Mouse (Mus musculus): ENCODE measurements around the gene Gpr18. TPM values are rescaled to one million over a fixed set of nuclear protein-coding genes. Genes with fewer than 3 reads are reported as not detected.

Gene Gpr18
- polyA plus RNA-seq, 1 experiment: not detected

- H3K4me3 ChIP-seq (replicated peaks; ENCODE audit: insufficient read depth, low read depth, low read length): no peak overlapping the region
- no peaks in the 10 kb centered on the region for H3K27me3 ChIP-seq (ENCODE audit: control insufficient read depth, insufficient read depth, low read length)
- no peaks in the 10 kb centered on the region for H3K4me1 ChIP-seq (ENCODE audit: control insufficient read depth, insufficient read depth, low read length)
- DNase-seq: no peak
- TF ChIP-seq POLR2A (IDR thresholded peaks at IDR 0.05; ENCODE audit: borderline replicate concordance, insufficient read depth, low read length): no peak
- TF ChIP-seq CTCF (IDR thresholded peaks at IDR 0.05; ENCODE audit: borderline replicate concordance, insufficient read depth, low read depth, low read length): no peak
- H3K27ac ChIP-seq (ENCODE audit: insufficient read depth, low read length): no peak overlapping the region
- WGBS: 78% methylated on average over 5 of the region's 5 CpGs
Observed at GRCm38 (mm10) chr14:121955176-121955795, 39.7 kb upstream of the Gpr18 start.

GRCm38 (mm10) chr14:121954608-121955007, 39.0 kb upstream of the Gpr18 start:
- Histone ChIP-seq H3K4me1 (ENCODE audit: control insufficient read depth, insufficient read depth, low read length) (peaks cover 5% of the 10 kb centered on the region), H3K4me3 (replicated peaks; ENCODE audit: insufficient read depth, low read depth, low read length) (no peak overlapping the region), H3K27ac (ENCODE audit: insufficient read depth, low read length) (no peak overlapping the region), H3K27me3 (ENCODE audit: control insufficient read depth, insufficient read depth, low read length) (no peaks in the 10 kb centered on the region)
- DNase-seq: no peak
- 97% methylated on average over 12 of the region's 12 CpGs for WGBS
- TF ChIP-seq POLR2A (IDR thresholded peaks at IDR 0.05; ENCODE audit: borderline replicate concordance, insufficient read depth, low read length): no peak
- TF ChIP-seq CTCF (IDR thresholded peaks at IDR 0.05; ENCODE audit: borderline replicate concordance, insufficient read depth, low read depth, low read length): no peak

- WGBS: 90% methylated on average over 11 of the region's 11 CpGs
- Histone ChIP-seq H3K4me3 (replicated peaks; ENCODE audit: insufficient read depth, low read depth, low read length) (no peak overlapping the region), H3K27me3 (ENCODE audit: control insufficient read depth, insufficient read depth, low read length) (no peaks in the 10 kb centered on the region), H3K4me1 (ENCODE audit: control insufficient read depth, insufficient read depth, low read length) (peaks cover 5% of the 10 kb centered on the region), H3K27ac (ENCODE audit: insufficient read depth, low read length) (no peak overlapping the region)
- TF ChIP-seq CTCF (IDR thresholded peaks at IDR 0.05; ENCODE audit: borderline replicate concordance, insufficient read depth, low read depth, low read length): no peak
- no peak for TF ChIP-seq POLR2A (IDR thresholded peaks at IDR 0.05; ENCODE audit: borderline replicate concordance, insufficient read depth, low read length)
- DNase-seq: no peak
Observed at GRCm38 (mm10) chr14:121954129-121954528, 38.5 kb upstream of the Gpr18 start.

GRCm38 (mm10) chr14:121952046-121952400, 36.4 kb upstream of the Gpr18 start:
- no peak for DNase-seq
- H3K4me3 ChIP-seq (replicated peaks; ENCODE audit: insufficient read depth, low read depth, low read length): no peak overlapping the region
- peaks cover 5% of the 10 kb centered on the region for H3K4me1 ChIP-seq (ENCODE audit: control insufficient read depth, insufficient read depth, low read length)
- H3K27me3 ChIP-seq (ENCODE audit: control insufficient read depth, insufficient read depth, low read length): no peaks in the 10 kb centered on the region
- 95% methylated on average over 5 of the region's 5 CpGs for WGBS
- no peak for TF ChIP-seq POLR2A (IDR thresholded peaks at IDR 0.05; ENCODE audit: borderline replicate concordance, insufficient read depth, low read length)
- TF ChIP-seq CTCF (IDR thresholded peaks at IDR 0.05; ENCODE audit: borderline replicate concordance, insufficient read depth, low read depth, low read length): no peak
- no peak overlapping the region for H3K27ac ChIP-seq (ENCODE audit: insufficient read depth, low read length)

- Histone ChIP-seq H3K4me3 (replicated peaks; ENCODE audit: insufficient read depth, low read depth, low read length) (no peak overlapping the region), H3K27me3 (ENCODE audit: control insufficient read depth, insufficient read depth, low read length) (no peaks in the 10 kb centered on the region), H3K27ac (ENCODE audit: insufficient read depth, low read length) (no peak overlapping the region), H3K4me1 (ENCODE audit: control insufficient read depth, insufficient read depth, low read length) (peaks cover 5% of the 10 kb centered on the region)
- no peak for DNase-seq
- 91% methylated on average over 2 of the region's 2 CpGs for WGBS
- no peak for TF ChIP-seq CTCF (IDR thresholded peaks at IDR 0.05; ENCODE audit: borderline replicate concordance, insufficient read depth, low read depth, low read length)
- no peak for TF ChIP-seq POLR2A (IDR thresholded peaks at IDR 0.05; ENCODE audit: borderline replicate concordance, insufficient read depth, low read length)
Observed at GRCm38 (mm10) chr14:121951399-121952045, 35.9 kb upstream of the Gpr18 start.

GRCm38 (mm10) chr14:121949897-121950296, 34.3 kb upstream of the Gpr18 start:
- peaks cover 5% of the 10 kb centered on the region for H3K4me1 ChIP-seq (ENCODE audit: control insufficient read depth, insufficient read depth, low read length)
- no peak overlapping the region for H3K4me3 ChIP-seq (replicated peaks; ENCODE audit: insufficient read depth, low read depth, low read length)
- 94% methylated on average over 5 of the region's 5 CpGs for WGBS
- no peaks in the 10 kb centered on the region for H3K27me3 ChIP-seq (ENCODE audit: control insufficient read depth, insufficient read depth, low read length)
- no peak overlapping the region for H3K27ac ChIP-seq (ENCODE audit: insufficient read depth, low read length)
- no peak for DNase-seq
- no peak for TF ChIP-seq POLR2A (IDR thresholded peaks at IDR 0.05; ENCODE audit: borderline replicate concordance, insufficient read depth, low read length)
- no peak for TF ChIP-seq CTCF (IDR thresholded peaks at IDR 0.05; ENCODE audit: borderline replicate concordance, insufficient read depth, low read depth, low read length)

- no peak for DNase-seq
Observed at GRCm38 (mm10) chr14:121949436-121949835, 33.9 kb upstream of the Gpr18 start.

GRCm38 (mm10) chr14:121947966-121948365, 32.4 kb upstream of the Gpr18 start:
- no peak overlapping the region for H3K27ac ChIP-seq (ENCODE audit: insufficient read depth, low read length)
- TF ChIP-seq POLR2A (IDR thresholded peaks at IDR 0.05; ENCODE audit: borderline replicate concordance, insufficient read depth, low read length) (no peak), CTCF (IDR thresholded peaks at IDR 0.05; ENCODE audit: borderline replicate concordance, insufficient read depth, low read depth, low read length) (no peak)
- H3K27me3 ChIP-seq (ENCODE audit: control insufficient read depth, insufficient read depth, low read length): no peaks in the 10 kb centered on the region
- no peak overlapping the region for H3K4me3 ChIP-seq (replicated peaks; ENCODE audit: insufficient read depth, low read depth, low read length)
- DNase-seq: no peak
- 87% methylated on average over 3 of the region's 3 CpGs for WGBS
- peaks cover 5% of the 10 kb centered on the region for H3K4me1 ChIP-seq (ENCODE audit: control insufficient read depth, insufficient read depth, low read length)

More at GRCm38 (mm10) chr14:121949436-121949835, 33.9 kb upstream of the Gpr18 start:
- Histone ChIP-seq H3K27me3 (ENCODE audit: control insufficient read depth, insufficient read depth, low read length) (no peaks in the 10 kb centered on the region), H3K4me3 (replicated peaks; ENCODE audit: insufficient read depth, low read depth, low read length) (no peak overlapping the region), H3K27ac (ENCODE audit: insufficient read depth, low read length) (no peak overlapping the region), H3K4me1 (ENCODE audit: control insufficient read depth, insufficient read depth, low read length) (peaks cover 5% of the 10 kb centered on the region)
- WGBS: 99% methylated on average over 3 of the region's 3 CpGs
- no peak for TF ChIP-seq CTCF (IDR thresholded peaks at IDR 0.05; ENCODE audit: borderline replicate concordance, insufficient read depth, low read depth, low read length)
- TF ChIP-seq POLR2A (IDR thresholded peaks at IDR 0.05; ENCODE audit: borderline replicate concordance, insufficient read depth, low read length): no peak

Measured in cerebellum, adult 2 months (tissue).